Mouse (Mus musculus): ENCODE data around the gene Ly6g5c.
A peak's percentile ranks its signal among the peaks of the same experiment; 100 is the strongest.

Gene Ly6g5c

DNA sequence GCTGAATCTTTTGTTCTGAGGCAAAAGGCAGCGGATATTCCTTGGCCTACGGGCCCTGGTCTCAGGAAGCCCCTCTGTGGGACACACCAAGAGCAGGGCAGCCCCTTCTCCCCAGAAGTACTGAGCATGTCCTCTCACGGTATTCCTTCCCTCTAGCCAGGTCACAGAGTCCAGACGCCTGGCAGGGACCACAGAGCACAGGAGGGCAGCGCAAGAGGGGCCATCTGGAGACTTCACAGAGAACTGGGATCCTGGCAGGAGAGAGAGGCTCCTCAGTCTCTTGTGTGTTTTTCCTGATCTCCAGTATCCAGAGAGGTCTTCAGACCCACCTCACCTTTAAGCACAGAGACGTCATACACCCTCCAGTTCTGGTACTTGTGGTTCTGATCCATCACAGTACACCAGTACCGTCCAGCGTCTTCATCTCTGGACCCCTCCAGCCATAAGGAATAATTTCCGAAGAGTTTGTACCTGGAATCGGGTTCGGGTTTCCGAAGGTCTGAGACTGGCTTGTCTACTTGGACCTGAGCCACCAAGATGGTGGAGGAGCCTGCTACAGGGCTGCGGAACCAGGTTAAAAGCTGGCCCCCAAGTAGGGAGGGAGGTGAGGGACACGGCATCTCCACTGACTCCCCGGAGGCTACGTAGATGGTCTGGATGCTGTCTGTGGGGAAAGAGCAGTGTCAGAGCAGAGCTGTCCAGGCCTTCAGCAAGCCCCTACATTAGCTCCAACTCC lies 25.1 kb upstream of the Ly6g5c start:
- DNase-seq: peak; percentile 52 to 57

- DNase-seq: no peak
Measured at GRCm38 (mm10) chr17:35083929-35084497, 24.1 kb upstream of the Ly6g5c start.

DNA sequence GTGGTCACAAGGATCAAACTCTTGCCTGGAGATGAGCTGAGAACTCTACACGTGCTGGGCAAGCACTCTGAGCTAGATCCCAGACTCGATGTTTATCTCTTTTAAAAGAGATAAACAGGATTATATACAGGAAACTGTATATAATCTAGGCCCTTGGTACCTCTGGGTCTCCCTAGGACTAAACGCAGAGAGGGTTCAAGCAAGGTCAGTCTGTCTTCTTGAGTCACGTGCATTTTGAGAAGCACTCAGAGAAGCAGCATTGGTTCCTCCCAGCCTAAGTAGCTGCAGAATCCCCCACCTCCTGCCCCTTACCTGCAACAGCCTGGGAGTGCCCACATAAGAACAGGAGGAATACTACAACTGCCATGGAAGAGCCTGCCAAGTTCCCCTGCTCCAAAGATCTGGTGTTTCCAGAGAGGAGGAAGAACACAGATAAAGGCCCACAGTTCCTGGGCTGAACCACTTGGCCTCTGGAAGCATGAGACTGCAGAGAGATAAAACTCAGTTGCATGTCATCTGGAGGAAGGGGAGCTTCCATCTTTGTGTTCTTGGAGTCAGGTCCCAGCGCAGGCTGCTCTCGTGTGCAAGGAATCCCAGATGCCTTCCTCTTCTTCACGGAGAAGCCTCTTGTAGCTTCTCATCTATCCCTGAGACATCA lies 22.7 kb upstream of the Ly6g5c start, which contains the start of gene Ly6g6f:
Gene Ly6g6f, minus strand, starts transcription at position 403 of the 658 bp plus-strand sequence.
- DNase-seq: no peak

- DNase-seq: peak; percentile 45 to 62
Measured at GRCm38 (mm10) chr17:35088151-35088550, 19.9 kb upstream of the Ly6g5c start.

DNA sequence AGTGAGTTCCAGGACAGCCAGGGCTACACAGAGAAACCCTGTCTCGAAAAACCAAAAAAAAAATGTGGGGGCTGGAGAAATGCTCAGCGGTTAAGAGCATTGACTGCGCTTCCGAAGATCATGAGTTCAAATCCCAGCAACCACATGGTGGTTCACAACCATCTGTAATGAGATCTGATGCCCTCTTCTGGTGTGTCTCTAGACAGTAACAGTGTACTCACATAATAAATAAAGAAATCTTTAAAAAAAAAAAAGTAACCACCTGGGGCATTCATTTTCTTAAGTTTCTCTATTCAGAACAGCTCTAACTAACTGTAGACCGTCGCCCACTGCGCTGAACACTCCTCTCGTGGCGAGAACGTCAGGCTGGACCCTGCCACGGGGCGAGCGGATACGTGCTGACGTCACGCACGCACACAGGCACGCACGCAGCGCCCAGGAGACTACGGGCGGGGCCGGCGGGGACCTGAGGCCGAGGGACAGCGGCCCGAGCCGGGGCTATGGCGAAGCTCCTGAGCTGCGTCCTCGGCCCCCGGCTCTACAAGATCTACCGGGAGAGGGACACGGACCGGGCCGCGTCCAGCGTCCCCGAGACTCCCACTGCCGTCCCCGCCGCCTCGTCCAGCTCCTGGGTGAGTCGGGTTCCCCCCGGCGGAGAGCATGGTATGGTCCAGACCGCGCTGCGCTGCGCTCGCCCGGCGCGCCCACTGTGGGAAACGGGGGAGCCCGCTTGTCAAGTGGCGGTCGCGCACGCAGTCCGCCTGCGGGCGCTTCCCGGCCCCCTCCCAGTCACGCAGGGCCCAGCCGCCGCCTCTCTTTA lies 19.0 kb upstream of the Ly6g5c start, which contains the start of gene Abhd16a:
Gene Abhd16a, plus strand, starts transcription at position 439 of the 820 bp plus-strand sequence.
- DNase-seq: peak; percentile 97 to 98

- DNase-seq: peak; percentile 89 to 91
Measured at GRCm38 (mm10) chr17:35090166-35090932, 17.7 kb upstream of the Ly6g5c start.

DNA sequence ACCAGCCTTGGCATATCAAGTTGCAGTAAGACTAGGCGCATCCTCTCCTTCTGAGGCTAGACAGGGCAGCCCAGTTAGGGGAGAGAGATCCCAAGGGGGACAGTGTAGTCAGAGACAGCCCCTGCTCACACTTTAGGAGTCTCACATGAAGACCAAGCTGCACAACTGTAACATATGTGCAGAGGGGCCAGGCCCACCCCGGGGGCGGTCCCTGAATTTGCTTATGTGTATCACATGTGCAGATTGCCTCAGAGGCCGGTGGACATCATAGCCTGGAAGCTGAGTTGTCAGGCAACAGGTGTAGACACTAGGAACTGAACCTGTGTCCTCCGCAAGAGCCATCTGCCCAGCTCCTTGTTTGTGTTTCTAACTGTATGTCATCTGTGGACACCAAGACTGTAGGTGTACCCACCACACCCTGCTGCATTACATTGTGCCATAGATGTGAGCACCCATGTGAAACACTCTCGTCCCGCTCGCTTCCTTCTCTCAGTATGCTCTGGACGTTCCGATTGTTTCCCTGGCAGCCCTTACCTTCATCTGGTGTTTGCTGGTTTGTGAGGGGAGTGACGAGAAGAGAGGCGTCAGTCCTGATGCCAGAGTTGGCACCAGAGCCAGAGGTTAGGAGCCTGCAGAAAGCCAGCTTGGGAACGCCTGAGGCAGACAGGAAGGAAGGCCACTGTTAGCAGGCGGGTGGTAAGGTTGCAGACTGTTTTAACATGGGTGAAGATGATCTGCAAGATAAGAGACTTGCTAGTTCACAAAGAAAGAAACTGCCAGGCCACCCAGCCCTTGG lies 15.5 kb upstream of the Ly6g5c start:
- DNase-seq: peak; percentile 57 to 68

GRCm38 (mm10) chr17:35094475-35095365 lies 13.4 kb upstream of the Ly6g5c start:
- no peak for DNase-seq

DNA sequence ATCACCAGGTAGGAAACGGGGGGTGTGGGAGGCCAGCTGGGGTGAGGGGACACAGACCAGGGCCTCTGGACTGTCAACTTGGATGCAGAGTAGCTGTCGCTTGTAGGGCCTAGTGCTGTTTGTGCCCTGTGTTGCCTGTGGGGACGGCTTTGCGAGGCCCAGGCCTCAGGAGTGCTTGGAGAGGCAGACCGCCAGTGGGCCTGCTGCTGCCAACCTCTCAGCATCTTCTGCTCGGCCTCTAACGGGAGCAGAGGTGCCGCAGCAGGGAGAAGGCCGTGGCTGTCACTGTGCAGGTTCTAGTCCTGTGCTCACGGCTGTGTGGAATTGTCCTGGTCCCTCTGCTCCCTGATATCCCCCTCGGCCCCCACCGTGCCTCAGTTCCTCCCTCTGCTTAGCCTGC lies 11.5 kb upstream of the Ly6g5c start:
- peak; percentile 58 to 61 for DNase-seq

- DNase-seq: peak; percentile 78 to 79
Measured at GRCm38 (mm10) chr17:35097164-35097655, 10.9 kb upstream of the Ly6g5c start.

DNA sequence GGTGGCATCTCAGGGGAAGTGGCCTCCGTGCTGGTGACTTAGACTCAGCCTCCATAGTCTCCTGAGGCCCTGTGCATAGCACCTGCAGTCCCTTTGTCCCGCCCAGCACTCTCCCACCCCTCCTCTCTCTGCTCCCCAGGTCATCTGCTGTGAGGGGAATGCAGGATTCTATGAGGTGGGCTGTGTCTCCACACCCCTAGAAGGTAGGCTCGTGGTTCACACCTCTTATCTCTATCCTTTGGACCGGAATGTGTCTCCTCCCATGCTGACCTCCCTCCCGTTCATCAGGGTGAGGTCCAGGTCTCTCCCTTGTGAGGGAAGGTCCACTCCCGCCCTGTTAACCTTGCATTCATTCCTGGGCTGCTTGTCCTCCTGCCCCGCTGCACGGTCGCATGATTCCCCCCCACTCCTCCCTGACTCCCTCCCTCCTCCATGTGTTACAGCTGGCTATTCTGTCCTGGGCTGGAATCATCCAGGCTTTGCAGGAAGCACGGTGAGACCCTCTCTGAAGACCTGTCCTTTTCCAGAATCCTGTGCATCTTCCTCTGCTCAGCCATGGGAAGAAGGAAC lies 7.8 kb upstream of the Ly6g5c start:
- no peak for DNase-seq

GRCm38 (mm10) chr17:35101161-35101560 lies 6.9 kb upstream of the Ly6g5c start:
- DNase-seq: no peak

- DNase-seq: peak; percentile 61 to 70
Measured at GRCm38 (mm10) chr17:35102299-35102698, 5.8 kb upstream of the Ly6g5c start.

- DNase-seq: peak; percentile 27 to 43
Measured at GRCm38 (mm10) chr17:35103221-35103690, 4.8 kb upstream of the Ly6g5c start.

- peak in 1 of 2 experiments; percentile 12 for DNase-seq
Measured at GRCm38 (mm10) chr17:35104079-35104478, 4.0 kb upstream of the Ly6g5c start.

GRCm38 (mm10) chr17:35104754-35105153 lies 3.3 kb upstream of the Ly6g5c start:
- no peak for DNase-seq

- DNase-seq: peak; percentile 83 to 84
Measured at GRCm38 (mm10) chr17:35105740-35106389, 2.2 kb upstream of the Ly6g5c start.

DNA sequence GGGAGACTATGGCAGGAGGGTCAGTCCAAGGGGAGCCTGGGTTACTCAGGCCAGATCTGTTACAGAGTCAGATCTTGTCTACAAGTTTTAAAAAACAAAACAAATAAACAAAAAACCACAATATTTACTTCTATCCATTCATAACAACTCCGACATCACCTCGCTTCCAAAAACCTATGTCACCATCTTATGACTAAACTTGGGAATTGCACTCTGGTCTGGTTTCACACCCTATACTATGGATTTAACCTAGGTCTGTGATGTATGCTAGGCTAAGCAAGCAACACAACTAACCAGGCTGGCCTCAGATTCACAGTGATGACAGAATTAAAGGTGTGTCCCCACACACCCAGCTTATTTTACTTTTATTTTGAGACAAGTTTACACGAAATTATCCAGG lies 1.6 kb upstream of the Ly6g5c start:
- DNase-seq: no peak

DNA sequence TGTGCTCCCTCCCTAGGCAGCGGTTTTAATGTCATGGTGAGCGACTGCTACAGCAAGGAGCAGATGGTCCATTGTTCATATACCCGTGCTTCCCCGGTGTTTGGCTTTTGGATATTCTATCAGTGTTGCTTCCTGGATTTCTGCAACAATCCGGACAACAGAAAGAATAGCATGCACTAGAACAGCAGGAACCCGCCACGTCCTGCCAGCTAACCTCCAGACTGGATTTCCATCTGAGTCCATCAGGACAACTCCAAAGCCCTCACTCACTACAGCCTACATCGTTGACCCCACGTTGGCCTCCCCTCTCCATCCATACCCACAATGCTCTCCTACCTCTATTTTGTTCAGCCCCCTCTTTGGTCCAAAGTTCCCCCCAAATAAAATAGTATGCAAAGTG lies 3.7 kb downstream of the Ly6g5c start:
- no peak for DNase-seq
